Mouse (Mus musculus) urinary bladder, postnatal 14 days (tissue): ENCODE results near the gene Epo.

ENCODE experiments used
- DNase-seq: peaks from one replicate; pipeline ENCODE4 v3.0.0; 2021; ENCODE audit warnings: low spot score

The Epo gene

DNA sequence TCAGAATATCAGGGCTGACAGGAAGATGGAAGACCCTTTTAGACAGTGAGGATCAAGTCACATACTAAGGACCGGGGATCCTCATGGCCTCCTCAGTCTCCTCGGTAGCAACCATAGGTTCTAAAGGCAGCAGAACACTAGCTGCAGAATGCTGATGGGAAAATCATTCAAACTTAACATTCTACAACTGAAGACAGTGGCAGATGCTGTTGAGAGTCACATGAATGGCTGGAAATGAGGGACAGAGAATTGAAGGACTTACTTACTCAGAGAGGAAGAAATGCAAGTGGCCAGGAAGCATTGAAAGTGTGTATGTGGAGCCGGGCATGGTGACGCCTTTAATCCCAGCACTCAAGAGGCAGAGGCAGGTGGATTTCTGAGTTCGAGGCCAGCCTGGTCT, 56.1 kb downstream of the Epo start, which contains the start of gene Zan:
Zan (minus strand) TSS at position 101 of the 400 bp plus-strand sequence.
- no peak for DNase-seq

GRCm38 (mm10) chr5:137474351-137474750, 58.7 kb downstream of the Epo start:
- DNase-seq: no peak

- no peak for DNase-seq
Observed at GRCm38 (mm10) chr5:137472252-137472904, 60.7 kb downstream of the Epo start.

GRCm38 (mm10) chr5:137466946-137467345, 66.1 kb downstream of the Epo start:
- DNase-seq: no peak

DNA sequence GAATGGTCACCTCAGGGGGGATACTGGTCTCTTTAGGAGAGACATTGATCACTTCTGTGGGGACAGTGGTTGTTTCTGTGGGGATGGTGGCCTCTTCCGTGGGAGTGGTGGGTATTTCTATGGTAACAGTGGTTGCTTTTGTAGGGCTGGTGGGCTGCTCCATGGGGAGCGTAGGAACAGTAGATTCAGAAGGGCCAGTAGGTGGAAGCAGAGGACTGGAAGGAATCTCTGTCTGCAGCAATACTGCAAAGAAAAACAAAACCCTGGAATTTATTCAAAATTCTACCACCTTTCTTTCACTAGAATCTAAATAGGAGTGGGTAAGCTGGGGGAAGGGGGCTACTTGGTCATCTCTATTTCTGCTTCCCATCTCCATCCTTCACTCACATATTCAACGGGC, 68.0 kb downstream of the Epo start:
- DNase-seq: no peak

DNA sequence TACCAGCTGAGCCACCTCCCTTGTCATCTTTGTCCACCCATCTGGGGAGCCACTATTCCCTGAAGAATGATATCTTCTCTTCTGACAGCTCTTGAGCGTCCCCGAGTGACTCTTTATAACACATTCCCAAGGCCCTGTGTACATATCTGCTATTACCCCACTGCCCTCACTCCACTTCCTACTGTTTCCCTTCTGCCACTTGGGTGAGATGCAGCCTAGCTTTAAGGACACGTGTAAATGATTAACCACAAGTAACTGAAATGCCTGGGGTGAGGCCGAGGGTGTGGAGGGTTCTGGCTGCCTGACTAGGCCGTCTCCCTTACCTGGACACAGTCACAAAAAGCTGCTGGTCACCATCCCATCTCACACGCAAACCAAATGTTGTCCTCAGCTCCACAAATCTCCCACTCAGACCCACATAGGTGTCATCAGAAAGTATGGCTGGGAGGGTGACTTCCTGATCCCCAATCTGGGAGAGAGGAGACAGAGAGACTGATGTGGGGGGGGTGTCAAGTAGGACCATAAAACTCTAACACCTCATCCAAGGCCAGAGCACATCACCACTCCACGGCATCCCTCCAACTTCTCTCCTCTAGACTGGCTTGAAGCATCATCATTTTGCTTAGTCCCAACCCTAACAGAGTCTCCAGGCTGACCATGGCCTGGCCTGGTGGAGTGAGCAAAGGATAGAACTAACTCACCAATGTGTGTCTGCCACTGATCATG, 77.0 kb downstream of the Epo start:
- DNase-seq: peak; percentile 22

GRCm38 (mm10) chr5:137455206-137455605, 77.8 kb downstream of the Epo start:
- no peak for DNase-seq

GRCm38 (mm10) chr5:137445536-137445935, 87.5 kb downstream of the Epo start:
- DNase-seq: no peak

GRCm38 (mm10) chr5:137440216-137440855, 92.7 kb downstream of the Epo start:
- no peak for DNase-seq

DNA sequence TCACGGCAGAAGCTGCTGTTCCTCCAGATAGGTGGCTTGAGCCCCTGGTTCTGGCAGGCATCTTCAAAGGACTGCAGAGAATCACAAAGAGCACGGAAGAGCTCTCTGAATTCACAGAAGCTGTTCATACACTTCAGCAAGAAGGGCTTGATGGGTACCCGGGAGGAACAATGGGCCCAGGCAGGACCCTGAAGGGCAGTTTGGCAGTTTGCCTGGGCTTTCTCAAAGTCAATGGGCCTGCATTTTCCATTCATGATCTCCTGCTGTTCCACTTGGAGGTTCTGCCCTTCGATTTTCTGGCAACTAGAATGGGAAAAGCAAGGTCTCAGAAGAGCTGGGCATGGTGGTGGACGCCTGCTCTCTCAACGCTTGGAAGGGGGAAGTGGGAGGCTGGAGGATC, 99.2 kb downstream of the Epo start:
- no peak for DNase-seq
